Mouse (Mus musculus) liver, postnatal 0 days (tissue): Measurements from ENCODE around the gene D430041D05Rik. TPM values are rescaled to one million over a fixed set of nuclear protein-coding genes. Genes with fewer than 3 reads are reported as not detected.

ENCODE experiments used
- ATAC-seq: fragments of 200-750 bp; cut with Nextera tagmentation; 2 replicates; pipeline ENCODE4 v1.8.0; 2017; ENCODE audit warnings: mild to moderate bottlenecking, moderate library complexity
- DNase-seq: peaks from one replicate; pipeline ENCODE4 v3.0.0-alpha.2; 2016
- H3K27ac ChIP-seq: fragments of 300-500 bp; sonication (generic); 2 replicates; pipeline ENCODE4 v1.5.1; 2014; ENCODE audit warnings: antibody characterized with exemption, moderate library complexity, mild to moderate bottlenecking, low read depth
- H3K27me3 ChIP-seq: fragments of 300-500 bp; sonication (generic); 2 replicates; pipeline ENCODE4 v1.6.1; 2014; ENCODE audit warnings: low read length, control low read depth, mixed read lengths; ENCODE audit not compliant: insufficient read depth
- H3K36me3 ChIP-seq: fragments of 300-500 bp; sonication (generic); replicated peaks from 2 replicates; pipeline ENCODE4 v1.6.1; 2014; ENCODE audit warnings: mild to moderate bottlenecking, control low read depth, low read length, moderate library complexity, mixed read lengths; ENCODE audit not compliant: insufficient read depth
- H3K4me1 ChIP-seq: fragments of 300-500 bp; sonication (generic); 2 replicates; pipeline ENCODE4 v1.6.1; 2014; ENCODE audit warnings: antibody characterized with exemption, mild to moderate bottlenecking, control low read depth; ENCODE audit not compliant: insufficient read depth
- H3K4me2 ChIP-seq: fragments of 300-500 bp; sonication (generic); 2 replicates; pipeline ENCODE4 v1.6.1; 2014; ENCODE audit warnings: low read depth, mild to moderate bottlenecking, low read length, moderate library complexity, mixed read lengths
- H3K4me3 ChIP-seq: fragments of 300-500 bp; sonication (generic); 2 replicates; pipeline ENCODE4 v1.5.1; 2014; ENCODE audit warnings: low read depth, low read length
- H3K9ac ChIP-seq: fragments of 300-500 bp; sonication (generic); replicated peaks from 2 replicates; pipeline ENCODE4 v1.6.1; 2014; ENCODE audit warnings: mild to moderate bottlenecking, moderate library complexity
- H3K9me3 ChIP-seq: fragments of 300-500 bp; sonication (generic); 2 replicates; pipeline ENCODE4 v1.6.1; 2016; ENCODE audit warnings: mild to moderate bottlenecking, control low read depth, low read length, mixed read lengths
- CTCF ChIP-seq: sonication (generic); IDR thresholded peaks from 2 replicates; pipeline ENCODE4 v1.5.1; 2016; ENCODE audit warnings: antibody characterized with exemption, low read depth
- EP300 ChIP-seq: IDR thresholded peaks from 2 replicates; pipeline ENCODE4 v1.6.1; 2016; ENCODE audit warnings: antibody characterized with exemption, low read depth, mild to moderate bottlenecking
- WGBS: fragments of 180-500 bp; shearing (Covaris S2); extraction: QIAGEN DNeasy Blood & Tissue Kit; methylation state at CpG from one replicate; pipeline ENCODE4 v1.1.7; 2014; ENCODE audit not compliant: insufficient replicate concordance; 5-methylcytosine and 5-hydroxymethylcytosine counted together
- polyA plus RNA-seq: library from polyadenylated mRNA; unstranded; fragments of >200 nt; fragmentation: Nextera tagmentation; extraction: Ambion mirVana; gene quantifications from 2 replicates; pipeline ENCODE4 v1.2.1, GENCODE M21; 2015

Gene D430041D05Rik
- polyA plus RNA-seq, 1 experiment from 2014 or later: 0.05 TPM

GRCm38 (mm10) chr2:104379304-104379703 lies 31.5 kb downstream of the D430041D05Rik start:
- no peak overlapping the region for H3K4me2 ChIP-seq
- no peaks in the 10 kb centered on the region for H3K27me3 ChIP-seq
- no peak for ATAC-seq
- H3K4me3 ChIP-seq: no peak overlapping the region
- no peaks in the 10 kb centered on the region for H3K4me1 ChIP-seq
- no peak for DNase-seq
- no peaks in the 10 kb centered on the region for H3K9me3 ChIP-seq
- no peaks in the 10 kb centered on the region for H3K36me3 ChIP-seq
- WGBS: 21% methylated on average over 7 of the region's 7 CpGs
- H3K9ac ChIP-seq: no peak overlapping the region
- H3K27ac ChIP-seq: no peak overlapping the region
- TF ChIP-seq CTCF: no peak
- no peak for TF ChIP-seq EP300

- no peaks in the 10 kb centered on the region for H3K36me3 ChIP-seq
- no peak for DNase-seq
- no peak overlapping the region for H3K27ac ChIP-seq
- no peaks in the 10 kb centered on the region for H3K27me3 ChIP-seq
- no peaks in the 10 kb centered on the region for H3K4me1 ChIP-seq
- 28% methylated on average over 3 of the region's 3 CpGs for WGBS
- H3K9me3 ChIP-seq: no peaks in the 10 kb centered on the region
- no peak overlapping the region for H3K4me2 ChIP-seq
- no peak overlapping the region for H3K9ac ChIP-seq
- no peak for ATAC-seq
- no peak overlapping the region for H3K4me3 ChIP-seq
- TF ChIP-seq EP300 (no peak), CTCF (no peak)
Observed at GRCm38 (mm10) chr2:104378791-104379190, 32.0 kb downstream of the D430041D05Rik start.

DNA sequence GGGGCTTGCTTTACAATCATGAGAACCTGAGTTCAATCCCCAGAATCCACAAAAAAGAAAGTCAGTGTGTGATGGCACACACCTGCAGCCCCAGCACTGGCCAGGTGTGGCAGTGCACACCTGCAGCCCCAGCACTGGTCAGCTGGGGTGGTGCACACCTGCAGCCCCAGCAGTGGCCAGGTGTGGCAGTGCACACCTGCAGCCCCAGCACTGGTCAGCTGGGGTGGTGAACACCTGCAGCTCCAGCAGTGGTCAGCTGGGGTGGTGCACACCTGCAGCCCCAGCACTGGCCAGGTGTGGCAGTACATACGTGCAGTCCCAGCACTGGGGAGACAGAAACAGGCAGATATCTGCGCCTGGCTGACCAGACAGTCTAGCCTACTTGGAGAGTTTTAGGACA lies 32.8 kb downstream of the D430041D05Rik start:
- TF ChIP-seq CTCF: peak; percentile 33; the same call in 1 of the 2 replicates
- TF ChIP-seq EP300: no peak
- 60% methylated on average over 2 of the region's 2 CpGs for WGBS
- Histone ChIP-seq H3K4me3 (no peak overlapping the region), H3K4me2 (no peak overlapping the region), H3K36me3 (no peaks in the 10 kb centered on the region), H3K9me3 (no peaks in the 10 kb centered on the region), H3K27ac (no peak overlapping the region), H3K9ac (no peak overlapping the region), H3K27me3 (no peaks in the 10 kb centered on the region), H3K4me1 (no peaks in the 10 kb centered on the region)
- no peak for DNase-seq
- peak; percentile 40; the same call in 1 of the 2 replicates for ATAC-seq

GRCm38 (mm10) chr2:104372156-104372555 lies 38.7 kb downstream of the D430041D05Rik start:
- no peak overlapping the region for H3K9ac ChIP-seq
- H3K27me3 ChIP-seq: no peaks in the 10 kb centered on the region
- H3K27ac ChIP-seq: no peak overlapping the region
- TF ChIP-seq EP300 (no peak), CTCF (no peak)
- H3K9me3 ChIP-seq: no peaks in the 10 kb centered on the region
- no peak overlapping the region for H3K4me2 ChIP-seq
- 68% methylated on average over 4 of the region's 4 CpGs for WGBS
- DNase-seq (no peak), ATAC-seq (no peak)
- H3K4me3 ChIP-seq: no peak overlapping the region
- no peaks in the 10 kb centered on the region for H3K36me3 ChIP-seq
- H3K4me1 ChIP-seq: no peaks in the 10 kb centered on the region

GRCm38 (mm10) chr2:104371606-104372130 lies 39.1 kb downstream of the D430041D05Rik start:
- Histone ChIP-seq H3K4me2 (no peak overlapping the region), H3K4me1 (no peaks in the 10 kb centered on the region), H3K9me3 (no peaks in the 10 kb centered on the region), H3K27ac (no peak overlapping the region), H3K36me3 (no peaks in the 10 kb centered on the region), H3K4me3 (no peak overlapping the region), H3K27me3 (no peaks in the 10 kb centered on the region), H3K9ac (no peak overlapping the region)
- 68% methylated on average over 6 of the region's 6 CpGs for WGBS
- no peak for TF ChIP-seq EP300
- no peak for TF ChIP-seq CTCF
- ATAC-seq: no peak
- no peak for DNase-seq

DNA sequence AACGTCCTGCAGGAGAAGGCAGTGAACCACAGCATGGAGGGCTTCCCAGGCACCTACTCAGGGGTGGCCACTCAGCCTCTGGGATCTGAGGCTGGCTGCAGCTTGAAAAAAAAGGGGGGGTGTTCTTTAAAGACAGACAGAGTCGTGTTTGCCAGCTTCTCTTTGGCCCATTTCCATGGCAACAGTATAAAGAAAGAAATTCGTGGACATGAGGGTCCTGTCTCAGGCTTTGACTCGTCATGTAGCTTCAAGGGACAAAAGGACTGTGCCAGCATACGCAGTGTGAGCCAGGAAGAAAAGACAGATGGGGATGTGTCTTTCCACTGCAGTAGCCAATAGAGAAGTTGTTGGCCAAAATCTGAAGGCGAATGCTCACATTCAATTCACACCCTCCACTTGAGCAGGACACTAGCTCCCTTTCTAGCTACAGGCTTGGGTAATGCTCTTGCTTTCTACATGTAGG lies 42.9 kb downstream of the D430041D05Rik start:
- 49% methylated on average over 6 of the region's 6 CpGs for WGBS
- H3K4me3 ChIP-seq: no peak overlapping the region
- ATAC-seq: no peak

GRCm38 (mm10) chr2:104367291-104367690 lies 43.5 kb downstream of the D430041D05Rik start:
- Histone ChIP-seq H3K36me3 (no peaks in the 10 kb centered on the region), H3K27me3 (no peaks in the 10 kb centered on the region), H3K4me3 (no peak overlapping the region), H3K9me3 (no peaks in the 10 kb centered on the region), H3K4me1 (no peaks in the 10 kb centered on the region), H3K4me2 (no peak overlapping the region), H3K9ac (no peak overlapping the region), H3K27ac (no peak overlapping the region)
- no peak for ATAC-seq
- DNase-seq: no peak
- TF ChIP-seq EP300 (no peak), CTCF (no peak)
- WGBS: 67% methylated on average over 2 of the region's 2 CpGs

More for the DNA sequence above, 42.9 kb downstream of the D430041D05Rik start:
- Histone ChIP-seq H3K4me2 (no peak overlapping the region), H3K4me1 (no peaks in the 10 kb centered on the region), H3K36me3 (no peaks in the 10 kb centered on the region), H3K27ac (no peak overlapping the region), H3K27me3 (no peaks in the 10 kb centered on the region), H3K9me3 (no peaks in the 10 kb centered on the region), H3K9ac (no peak overlapping the region)
- DNase-seq: no peak
- no peak for TF ChIP-seq CTCF
- no peak for TF ChIP-seq EP300
